Mouse (Mus musculus) pancreas, adult 10 weeks (tissue): ENCODE results near the gene Pax3. TPM values are rescaled to one million over a fixed set of nuclear protein-coding genes. Genes with fewer than 3 reads are reported as not detected.

Experiments
- polyA plus RNA-seq: library from polyadenylated mRNA; stranded (reverse); fragments of 350-450 nt; fragmentation: Illumina TruSeq; extraction: RNeasy Lipid Tissue Mini Kit (QIAGEN cat#74804); gene quantifications from one replicate; pipeline ENCODE4 v1.2.3, GENCODE M21; 2015; ENCODE audit warnings: low read depth, low replicate concordance; ENCODE audit not compliant: insufficient read depth

Pax3 gene
- polyA plus RNA-seq, result not detected

DNA sequence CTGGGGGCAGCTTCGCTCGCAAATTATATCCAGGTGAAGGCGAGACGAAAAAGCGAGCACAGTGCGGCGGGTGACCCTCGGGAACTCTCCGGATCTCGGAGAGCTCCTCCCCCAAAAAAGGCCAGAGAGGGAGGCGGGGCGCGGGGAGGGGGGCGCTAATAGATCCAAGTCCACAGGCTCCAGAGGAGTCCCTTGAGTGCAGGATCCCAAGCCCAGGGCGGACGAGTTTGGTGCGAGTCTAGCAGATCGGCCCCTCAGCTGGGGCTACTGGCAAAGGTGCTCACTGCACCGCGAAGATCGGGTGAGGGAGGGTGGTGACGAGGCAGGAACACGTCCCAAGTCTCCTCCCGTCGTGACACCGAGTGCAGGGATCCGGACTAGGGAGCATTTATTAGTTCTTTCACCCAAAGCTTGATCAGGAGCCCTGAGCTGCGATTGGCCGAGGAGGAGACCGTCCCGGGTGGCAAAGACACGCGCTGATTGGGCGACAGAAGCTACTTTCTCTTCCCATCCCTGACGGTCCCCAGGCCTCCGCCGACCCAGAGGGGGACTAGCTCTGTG lies at the start of gene Pax3:
TSS of gene Pax3 (minus strand) at position 384 of the 561 bp plus-strand sequence.

Other genes starting within 250 kb of the Pax3 start
- gene Sgpp2, start 113.2 kb upstream of the Pax3 start, polyA plus RNA-seq, result 2.5 TPM